Mouse (Mus musculus): ENCODE results near the gene Arhgef7.

- TF ChIP-seq EP300 (IDR thresholded peaks at IDR 0.05; ENCODE audit: insufficient read depth, low read depth, low read length), result no peak
- no peak for TF ChIP-seq POLR2A (IDR thresholded peaks at IDR 0.05; ENCODE audit: insufficient read depth, low read length)
- TF ChIP-seq CTCF (IDR thresholded peaks at IDR 0.05; ENCODE audit: low read depth, low read length), result no peak
Measured at GRCm38 (mm10) chr8:11701428-11701827, 26.1 kb upstream of the Arhgef7 start.
